Mouse (Mus musculus): ENCODE measurements around the gene Chmp4b. TPM values are rescaled to one million over a fixed set of nuclear protein-coding genes. Genes with fewer than 3 reads are reported as not detected.

Gene Chmp4b
- total RNA-seq, 2 experiments from 2014 or later, result 203 to 210 TPM

GRCm38 (mm10) chr2:154706526-154707280 is 55.2 kb downstream of the Chmp4b start:
- intact Hi-C loops (cut with DNase I), result loop anchor here (10.0 kb wide), 1 partner anchor 238 kb away; no protein-coding TSS in a partner anchor
- DNase-seq (ENCODE audit: extremely low spot score in 1 of 2, low spot score in 2 of 2), result no peak

- no peak for DNase-seq (ENCODE audit: extremely low spot score in 1 of 2, low spot score in 2 of 2)
- intact Hi-C loops (cut with DNase I), result loop anchor here (10.0 kb wide), 1 partner anchor 238 kb away; no protein-coding TSS in a partner anchor
These were observed 55.8 kb downstream of the Chmp4b start for GRCm38 (mm10) chr2:154707284-154707683.

GRCm38 (mm10) chr2:154707830-154708385 is 56.4 kb downstream of the Chmp4b start:
- intact Hi-C loops (cut with DNase I), result loop anchor here (10.0 kb wide), 1 partner anchor 237 kb away; no protein-coding TSS in a partner anchor
- DNase-seq (ENCODE audit: extremely low spot score in 1 of 2, low spot score in 2 of 2), result peak in 1 of 2 experiments; percentile 17

- no peak for DNase-seq (ENCODE audit: extremely low spot score in 1 of 2, low spot score in 2 of 2)
- intact Hi-C loops (cut with DNase I), result no loop called here
These were observed 60.2 kb downstream of the Chmp4b start for GRCm38 (mm10) chr2:154711701-154712100.

GRCm38 (mm10) chr2:154712271-154712677 is 60.8 kb downstream of the Chmp4b start:
- DNase-seq (ENCODE audit: extremely low spot score in 1 of 2, low spot score in 2 of 2), result peak in 1 of 2 experiments; percentile 56
- intact Hi-C loops (cut with DNase I), result no loop called here

- intact Hi-C loops (cut with DNase I), result no loop called here
- DNase-seq (ENCODE audit: extremely low spot score in 1 of 2, low spot score in 2 of 2), result no peak
These were observed 61.6 kb downstream of the Chmp4b start for GRCm38 (mm10) chr2:154713083-154713482.

- intact Hi-C loops (cut with DNase I), result no loop called here
- DNase-seq (ENCODE audit: extremely low spot score in 1 of 2, low spot score in 2 of 2), result no peak
These were observed 62.5 kb downstream of the Chmp4b start for GRCm38 (mm10) chr2:154713964-154714363.

- no peak for DNase-seq (ENCODE audit: extremely low spot score in 1 of 2, low spot score in 2 of 2)
- intact Hi-C loops (cut with DNase I), result no loop called here
These were observed 65.1 kb downstream of the Chmp4b start for GRCm38 (mm10) chr2:154716586-154716985.

GRCm38 (mm10) chr2:154717081-154717480 is 65.6 kb downstream of the Chmp4b start:
- DNase-seq (ENCODE audit: extremely low spot score in 1 of 2, low spot score in 2 of 2), result no peak
- intact Hi-C loops (cut with DNase I), result no loop called here

GRCm38 (mm10) chr2:154718855-154719556 is 67.5 kb downstream of the Chmp4b start:
- intact Hi-C loops (cut with DNase I), result no loop called here
- DNase-seq (ENCODE audit: extremely low spot score in 1 of 2, low spot score in 2 of 2), result no peak

GRCm38 (mm10) chr2:154720315-154720714 is 68.8 kb downstream of the Chmp4b start:
- intact Hi-C loops (cut with DNase I), result no loop called here
- DNase-seq (ENCODE audit: extremely low spot score in 1 of 2, low spot score in 2 of 2), result no peak

- intact Hi-C loops (cut with DNase I), result no loop called here
- DNase-seq (ENCODE audit: extremely low spot score in 1 of 2, low spot score in 2 of 2), result no peak
These were observed 72.0 kb downstream of the Chmp4b start for GRCm38 (mm10) chr2:154723473-154723872.

GRCm38 (mm10) chr2:154729737-154730136 is 78.2 kb downstream of the Chmp4b start:
- DNase-seq (ENCODE audit: extremely low spot score in 1 of 2, low spot score in 2 of 2), result no peak
- intact Hi-C loops (cut with DNase I), result no loop called here

GRCm38 (mm10) chr2:154730841-154731240 is 79.3 kb downstream of the Chmp4b start:
- intact Hi-C loops (cut with DNase I), result no loop called here
- DNase-seq (ENCODE audit: extremely low spot score in 1 of 2, low spot score in 2 of 2), result no peak

- intact Hi-C loops (cut with DNase I), result no loop called here
- no peak for DNase-seq (ENCODE audit: extremely low spot score in 1 of 2, low spot score in 2 of 2)
These were observed 80.4 kb downstream of the Chmp4b start for GRCm38 (mm10) chr2:154731916-154732315.

GRCm38 (mm10) chr2:154732503-154733141 is 81.1 kb downstream of the Chmp4b start:
- DNase-seq (ENCODE audit: extremely low spot score in 1 of 2, low spot score in 2 of 2), result no peak
- intact Hi-C loops (cut with DNase I), result no loop called here

GRCm38 (mm10) chr2:154734977-154735376 is 83.5 kb downstream of the Chmp4b start:
- no peak for DNase-seq (ENCODE audit: extremely low spot score in 1 of 2, low spot score in 2 of 2)
- intact Hi-C loops (cut with DNase I), result no loop called here

- intact Hi-C loops (cut with DNase I), result no loop called here
These were observed 83.9 kb downstream of the Chmp4b start for GRCm38 (mm10) chr2:154735416-154735815.

GRCm38 (mm10) chr2:154735986-154736385 is 84.5 kb downstream of the Chmp4b start:
- no peak for DNase-seq (ENCODE audit: extremely low spot score in 1 of 2, low spot score in 2 of 2)
- intact Hi-C loops (cut with DNase I), result no loop called here

More at GRCm38 (mm10) chr2:154735416-154735815, 83.9 kb downstream of the Chmp4b start:
- no peak for DNase-seq (ENCODE audit: extremely low spot score in 1 of 2, low spot score in 2 of 2)

All from left cerebral cortex, postnatal 10 days (tissue).